Mouse (Mus musculus): ENCODE results near the gene Gm12569.

The Gm12569 gene

DNA sequence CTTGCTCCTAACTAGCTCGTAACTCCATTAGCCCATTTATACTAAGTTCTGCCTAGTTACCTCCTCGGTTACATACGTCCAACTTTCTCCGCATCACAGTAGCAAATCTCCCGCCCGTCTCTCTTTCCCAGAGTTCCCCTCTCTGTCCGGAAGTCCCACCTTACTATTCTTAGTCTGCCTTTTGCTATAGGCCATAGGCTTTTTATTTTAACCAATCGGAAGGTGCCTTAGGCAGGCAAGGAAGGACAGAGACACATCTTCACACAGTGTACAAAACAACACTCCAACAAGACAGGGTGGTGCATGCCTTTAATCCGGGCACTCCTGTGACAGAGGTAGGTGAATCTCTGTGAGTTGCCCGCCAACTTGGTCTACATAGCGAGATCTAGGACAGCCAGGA lies at the start of gene Gm12569:
TSS of gene Gm12569 (plus strand) at position 166 of the 400 bp plus-strand sequence.
- no peak for TF ChIP-seq GATA4 (IDR thresholded peaks at IDR 0.05; ENCODE audit: insufficient replicate concordance, low read length)

GRCm38 (mm10) chr11:51202726-51203125 lies 17.5 kb upstream of the Gm12569 start:
- TF ChIP-seq GATA4 (IDR thresholded peaks at IDR 0.05; ENCODE audit: insufficient replicate concordance, low read length): no peak

- no peak for TF ChIP-seq GATA4 (IDR thresholded peaks at IDR 0.05; ENCODE audit: insufficient replicate concordance, low read length)
These were observed 12.5 kb upstream of the Gm12569 start for GRCm38 (mm10) chr11:51207758-51208157.

GRCm38 (mm10) chr11:51211426-51211825 lies 8.8 kb upstream of the Gm12569 start:
- no peak for TF ChIP-seq GATA4 (IDR thresholded peaks at IDR 0.05; ENCODE audit: insufficient replicate concordance, low read length)

DNA sequence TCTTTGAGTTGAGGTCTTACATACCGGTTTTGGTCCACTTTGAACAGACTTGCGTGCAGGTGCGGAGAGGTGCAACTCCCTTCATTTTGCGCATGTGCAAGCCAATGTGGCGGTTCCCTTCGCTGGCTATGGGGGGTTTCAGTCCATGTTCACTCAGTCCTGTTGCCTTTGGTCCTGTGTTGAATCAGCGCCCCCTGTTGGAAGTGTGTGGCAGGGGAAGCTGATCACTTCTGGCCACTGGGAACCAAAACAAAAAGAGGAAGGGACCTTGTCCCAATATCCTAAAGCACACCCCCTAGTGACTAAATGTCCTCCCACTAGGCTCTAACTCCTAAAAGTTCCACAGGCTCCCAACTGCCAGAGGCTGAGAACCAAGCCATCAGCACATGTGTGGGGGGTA lies 6.3 kb upstream of the Gm12569 start:
- no peak for TF ChIP-seq GATA4 (IDR thresholded peaks at IDR 0.05; ENCODE audit: insufficient replicate concordance, low read length)

DNA sequence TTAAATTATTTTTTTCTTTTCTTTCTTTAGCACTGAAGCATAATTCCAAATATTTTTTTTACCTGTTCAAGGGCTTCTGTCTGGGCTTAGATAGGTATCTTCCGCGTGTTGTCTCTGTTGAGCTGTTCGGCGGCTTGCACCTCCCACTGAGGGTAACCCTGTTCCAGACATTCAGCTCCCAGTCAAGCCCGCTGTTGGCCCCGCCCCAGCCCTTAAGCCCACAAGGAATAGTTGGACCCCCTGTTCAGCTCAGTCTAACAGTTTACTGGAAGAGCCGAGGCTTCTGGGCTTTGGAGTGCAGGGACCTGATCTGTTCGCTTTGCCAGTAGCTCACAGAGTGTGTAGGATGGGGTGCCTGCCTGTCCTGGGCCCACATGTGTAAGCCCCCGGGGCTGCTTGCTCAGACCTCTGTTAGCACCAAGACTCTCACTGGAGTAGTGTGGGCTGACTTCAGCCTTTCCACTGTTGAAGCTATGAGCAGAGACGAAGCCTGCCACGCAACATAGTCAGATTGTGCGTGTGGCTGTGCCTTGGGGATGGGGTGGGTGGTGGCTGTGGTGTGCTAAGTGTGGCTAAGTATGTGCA lies 785 bp upstream of the Gm12569 start:
- TF ChIP-seq GATA4 (IDR thresholded peaks at IDR 0.05; ENCODE audit: insufficient replicate concordance, low read length): no peak

DNA sequence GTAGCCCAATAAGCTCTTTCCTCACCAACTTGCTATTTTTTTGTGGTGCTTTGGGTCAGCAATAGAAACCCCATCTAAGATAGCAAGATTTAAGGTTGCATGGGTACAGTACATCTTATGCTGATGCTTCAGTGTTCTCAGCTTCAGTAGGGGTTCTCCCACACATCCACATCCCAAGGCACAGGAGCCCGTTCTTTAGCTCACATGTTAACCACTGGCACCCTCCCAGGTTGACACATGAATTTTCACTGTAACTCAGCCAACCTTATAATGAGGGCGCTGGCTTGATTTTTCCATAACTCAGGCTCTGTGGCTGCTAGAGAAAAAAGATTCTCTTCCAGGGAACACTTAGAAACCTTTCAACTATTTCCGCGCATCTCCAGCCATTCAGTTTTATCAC lies 6.8 kb downstream of the Gm12569 start:
- TF ChIP-seq GATA4 (IDR thresholded peaks at IDR 0.05; ENCODE audit: insufficient replicate concordance, low read length): no peak

GRCm38 (mm10) chr11:51234626-51235025 lies 14.4 kb downstream of the Gm12569 start:
- TF ChIP-seq GATA4 (IDR thresholded peaks at IDR 0.05; ENCODE audit: insufficient replicate concordance, low read length): no peak

DNA sequence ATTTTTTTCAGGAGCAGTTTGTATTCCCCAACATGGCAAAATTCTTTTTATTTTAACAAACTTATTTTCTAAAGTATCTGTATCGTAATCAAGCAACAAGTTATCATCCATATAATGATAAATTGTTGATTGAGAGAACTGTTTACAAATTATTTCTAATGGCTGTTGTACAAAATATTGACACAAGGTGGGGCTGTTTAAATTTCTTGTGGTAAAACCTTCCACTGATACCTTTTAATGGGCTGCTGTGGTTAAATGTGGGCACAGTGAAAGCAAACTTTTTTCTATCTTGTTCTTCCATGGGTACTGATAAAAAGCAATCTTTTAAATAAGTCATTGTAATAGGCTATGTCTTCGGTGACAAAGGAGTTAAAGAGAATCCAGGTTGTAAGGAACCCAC lies 22.6 kb downstream of the Gm12569 start:
- TF ChIP-seq GATA4 (IDR thresholded peaks at IDR 0.05; ENCODE audit: insufficient replicate concordance, low read length): no peak

- TF ChIP-seq GATA4 (IDR thresholded peaks at IDR 0.05; ENCODE audit: insufficient replicate concordance, low read length): no peak
These were observed 36.7 kb downstream of the Gm12569 start for GRCm38 (mm10) chr11:51257006-51257405.

- TF ChIP-seq GATA4 (IDR thresholded peaks at IDR 0.05; ENCODE audit: insufficient replicate concordance, low read length): no peak
These were observed 41.5 kb downstream of the Gm12569 start, which contains the start of gene Clk4 for GRCm38 (mm10) chr11:51261680-51262219. Gene Clk4 (plus strand): TSS chr11:51261730.

DNA sequence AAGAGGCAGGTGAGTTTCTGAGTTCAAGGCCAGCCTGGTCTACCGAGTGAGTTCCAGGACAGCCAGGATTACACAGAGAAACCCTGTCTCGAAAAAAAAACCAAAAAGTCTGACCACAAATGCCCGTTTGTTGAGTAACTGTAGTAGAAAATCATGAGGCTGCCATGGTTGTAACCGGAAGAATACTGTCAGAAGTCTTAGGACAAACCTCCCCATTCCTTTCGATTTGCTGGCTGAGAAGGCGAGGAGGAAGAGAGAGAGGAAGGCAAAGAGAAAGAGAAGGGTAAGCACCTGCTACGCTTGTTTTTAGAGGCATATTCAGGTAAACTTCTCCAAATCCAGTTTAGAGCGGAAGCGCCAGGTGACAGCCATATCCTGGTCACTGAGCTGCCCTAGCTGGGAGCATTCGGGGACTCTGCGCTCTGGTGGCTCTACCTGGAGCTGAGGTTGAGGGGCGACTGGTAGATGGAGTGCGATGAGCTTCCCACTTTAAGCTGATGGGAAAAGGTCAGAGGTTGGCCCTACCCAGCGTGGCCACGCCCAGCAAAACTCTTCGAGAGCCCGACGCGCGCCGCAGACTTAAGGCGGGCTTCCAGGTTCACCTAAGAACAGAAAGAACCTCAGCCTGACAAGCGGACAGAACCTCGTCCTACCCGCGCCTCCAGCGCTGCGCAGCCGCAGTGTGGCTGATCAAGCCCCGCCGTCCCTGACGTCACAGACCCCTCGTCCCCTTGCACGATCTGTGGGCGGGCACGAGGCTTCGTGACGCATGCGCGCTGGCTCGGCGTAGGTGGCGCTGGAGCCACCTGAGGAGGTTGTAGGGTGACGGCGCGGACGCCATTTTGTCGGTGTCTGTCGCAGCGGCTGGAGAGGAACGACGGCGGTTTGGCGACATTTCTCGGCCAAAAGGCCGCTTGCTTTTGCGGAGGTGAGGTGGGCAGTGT lies 42.3 kb downstream of the Gm12569 start, which contains the start of gene BC049762:
TSS of gene BC049762 (minus strand) at position 705 of the 944 bp plus-strand sequence.
- TF ChIP-seq GATA4 (IDR thresholded peaks at IDR 0.05; ENCODE audit: insufficient replicate concordance, low read length): no peak; the same call in 1 of the 2 replicates

DNA sequence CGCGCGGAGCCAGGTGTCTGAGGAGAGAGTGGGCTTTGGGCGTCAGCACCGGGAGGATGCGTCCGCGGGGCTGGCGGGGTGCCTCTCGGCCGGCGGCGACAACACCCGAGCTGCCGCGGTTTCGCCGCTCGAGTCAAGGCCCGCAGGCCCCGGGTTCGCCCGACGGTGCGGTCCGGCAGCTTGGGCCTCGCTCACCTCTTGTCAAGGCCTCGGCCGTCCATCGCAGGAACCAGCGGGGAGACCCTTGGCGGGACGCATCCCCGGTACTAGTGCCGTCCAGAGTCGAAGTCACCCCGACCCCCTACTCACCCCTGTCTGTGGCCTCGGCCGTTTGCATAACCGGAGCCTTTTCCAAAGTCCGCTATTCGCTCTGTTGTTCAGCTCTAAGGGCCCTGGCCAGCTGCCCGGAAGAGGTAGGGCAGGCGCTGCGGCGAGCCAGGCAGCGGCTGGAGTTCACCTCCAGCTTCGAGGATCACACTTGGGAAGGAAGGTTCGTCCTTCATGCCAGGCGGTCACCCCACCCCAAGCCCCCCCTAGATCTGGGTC lies 43.1 kb downstream of the Gm12569 start:
- TF ChIP-seq GATA4 (IDR thresholded peaks at IDR 0.05; ENCODE audit: insufficient replicate concordance, low read length): no peak; the same call in 1 of the 2 replicates

- no peak for TF ChIP-seq GATA4 (IDR thresholded peaks at IDR 0.05; ENCODE audit: insufficient replicate concordance, low read length)
These were observed 44.1 kb downstream of the Gm12569 start for GRCm38 (mm10) chr11:51264352-51264751.

DNA sequence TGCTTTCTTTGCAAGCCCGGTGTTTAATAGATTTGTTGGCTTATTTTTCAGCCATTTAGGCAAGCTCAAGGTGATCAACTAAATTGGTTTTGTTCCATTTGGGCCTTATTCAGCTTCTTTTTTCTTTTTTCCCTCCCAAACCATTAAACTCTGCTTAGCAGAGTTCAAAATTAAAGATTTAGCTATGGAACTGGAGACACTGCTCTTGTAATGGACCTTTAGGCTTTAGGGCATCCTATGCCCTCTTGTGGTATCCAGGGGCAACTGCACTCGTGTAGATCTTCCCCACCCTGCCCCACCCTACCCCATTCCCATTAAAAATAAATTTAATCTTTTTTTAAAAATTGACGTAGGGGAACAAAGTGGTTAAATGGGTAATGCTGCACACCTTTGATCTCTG lies 45.1 kb downstream of the Gm12569 start:
- no peak for TF ChIP-seq GATA4 (IDR thresholded peaks at IDR 0.05; ENCODE audit: insufficient replicate concordance, low read length)
